Mouse (Mus musculus) cerebellum, adult 9-11 months (tissue): ENCODE data around the gene Rnf8.
A peak's percentile ranks its signal among the peaks of the same experiment; 100 is the strongest.

ENCODE experiments used
- DNase-seq: peaks from one replicate; pipeline ENCODE4 v3.0.0; 2022

Gene Rnf8

DNA sequence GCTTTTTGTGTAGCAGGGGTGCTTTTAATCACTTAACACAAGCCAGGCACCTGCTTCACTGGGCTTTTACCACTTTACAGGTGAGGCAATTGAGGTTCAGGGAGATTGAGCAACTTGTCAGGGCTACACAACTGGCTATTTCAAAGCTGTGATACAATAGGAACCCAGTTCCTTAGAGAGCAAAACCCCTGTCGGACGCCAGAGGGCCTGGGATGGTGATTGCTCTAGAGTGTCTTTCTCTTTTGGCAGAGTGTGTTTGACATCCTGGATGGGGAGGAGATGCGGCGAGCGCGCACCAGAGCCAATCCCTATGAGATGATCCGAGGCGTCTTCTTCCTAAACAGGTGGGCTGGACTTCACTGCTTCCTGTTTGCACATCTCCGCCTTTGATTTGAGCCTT is 67.1 kb downstream of the Rnf8 start:
- no peak for DNase-seq

DNA sequence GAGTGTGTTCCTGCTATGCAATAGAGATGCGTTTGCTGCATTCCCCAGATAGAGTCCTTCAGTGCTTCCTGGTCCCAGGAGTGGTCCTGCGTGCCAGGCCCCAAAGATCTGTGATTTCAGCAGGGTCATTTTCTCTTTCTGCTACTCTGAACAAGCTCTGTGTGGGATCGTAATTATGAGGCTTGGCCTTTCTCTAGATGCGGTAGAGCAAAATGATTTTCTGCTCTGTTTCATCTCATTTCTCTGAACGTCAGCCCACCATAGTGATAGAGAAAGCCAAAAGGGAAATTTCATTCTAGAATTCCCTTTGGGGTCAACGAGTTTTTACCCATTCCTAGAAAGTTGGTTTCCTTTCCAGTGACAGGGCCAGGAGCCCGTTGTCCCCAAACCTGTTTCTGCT is 67.7 kb downstream of the Rnf8 start:
- no peak for DNase-seq

DNA sequence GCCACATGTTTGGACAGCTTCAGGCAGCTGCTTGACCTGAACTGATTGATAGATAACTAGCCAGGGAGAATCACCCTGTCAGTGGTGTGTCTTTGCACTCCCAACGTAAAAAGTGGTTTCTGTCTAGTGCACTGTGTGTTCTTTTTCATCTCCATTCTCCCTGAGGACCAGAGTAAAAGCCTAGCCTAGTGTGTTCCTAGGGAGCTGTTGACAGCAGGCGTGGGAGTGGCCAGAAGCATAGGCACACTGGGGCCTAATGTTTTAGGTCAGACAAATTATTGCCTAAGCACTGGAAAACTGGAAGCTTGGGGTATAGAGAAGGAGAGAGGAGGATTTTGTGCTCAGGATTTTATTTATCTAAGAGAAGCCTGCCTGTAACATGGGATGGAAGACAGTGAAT is 68.5 kb downstream of the Rnf8 start:
- DNase-seq = no peak

DNA sequence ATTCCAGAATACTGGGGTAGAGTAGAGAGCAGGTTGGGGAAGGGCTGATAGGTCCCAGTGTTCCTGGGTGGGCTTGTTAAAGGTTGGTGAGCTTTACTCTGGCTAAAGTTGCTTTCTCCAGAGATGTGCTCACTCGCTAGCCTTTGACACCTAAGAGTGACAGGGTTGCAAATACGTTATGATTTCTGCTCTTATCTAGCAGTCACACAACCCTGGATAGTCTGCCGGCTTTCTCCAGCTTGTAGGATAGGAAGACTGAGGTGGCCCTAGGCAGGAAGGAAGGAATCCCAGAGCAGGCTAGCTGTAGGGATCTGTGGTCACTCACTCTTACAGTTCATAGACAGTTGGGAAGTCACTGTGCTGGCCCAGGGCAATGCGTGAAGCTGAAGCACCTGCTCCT is 69.7 kb downstream of the Rnf8 start:
- no peak for DNase-seq

DNA sequence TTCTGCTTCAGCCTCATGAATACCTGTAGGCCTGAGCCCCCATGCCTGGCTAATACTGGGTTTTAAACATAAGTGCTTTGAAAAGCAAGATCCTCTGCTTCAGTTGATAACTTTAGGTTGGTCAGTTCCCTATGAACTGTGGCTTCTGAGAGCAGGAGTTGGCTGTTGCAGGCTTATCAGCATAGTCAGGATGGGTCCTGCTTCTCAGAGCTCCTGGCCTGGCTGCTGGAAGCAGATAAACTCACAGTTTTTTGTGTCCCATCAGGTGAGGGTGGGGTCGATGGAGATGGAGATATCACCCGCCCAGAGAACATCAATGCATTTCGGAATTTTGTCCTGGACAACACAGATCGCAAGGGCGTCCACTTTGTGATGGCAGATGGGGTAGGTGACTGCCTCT is 72.2 kb downstream of the Rnf8 start:
- no peak for DNase-seq

DNA sequence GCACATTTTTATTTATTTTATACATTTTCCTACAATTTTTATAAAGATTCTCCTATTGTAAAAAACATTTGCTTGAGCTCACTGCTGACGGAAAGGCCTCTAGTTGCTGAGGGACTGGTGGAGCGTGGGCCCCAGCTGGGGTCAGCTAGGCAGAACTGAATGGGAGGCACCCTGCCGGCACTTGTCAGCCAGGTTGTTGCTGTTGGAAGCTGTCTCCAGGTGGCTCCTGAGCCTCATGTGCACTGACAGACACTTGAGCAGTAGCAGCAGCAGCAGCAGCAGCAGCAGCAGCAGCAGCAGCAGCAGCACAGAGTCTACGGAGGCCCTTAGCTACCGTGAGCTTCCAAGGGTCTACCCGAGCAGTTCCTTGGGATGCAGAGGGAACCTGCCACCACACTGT is 72.8 kb downstream of the Rnf8 start:
- no peak for DNase-seq

DNA sequence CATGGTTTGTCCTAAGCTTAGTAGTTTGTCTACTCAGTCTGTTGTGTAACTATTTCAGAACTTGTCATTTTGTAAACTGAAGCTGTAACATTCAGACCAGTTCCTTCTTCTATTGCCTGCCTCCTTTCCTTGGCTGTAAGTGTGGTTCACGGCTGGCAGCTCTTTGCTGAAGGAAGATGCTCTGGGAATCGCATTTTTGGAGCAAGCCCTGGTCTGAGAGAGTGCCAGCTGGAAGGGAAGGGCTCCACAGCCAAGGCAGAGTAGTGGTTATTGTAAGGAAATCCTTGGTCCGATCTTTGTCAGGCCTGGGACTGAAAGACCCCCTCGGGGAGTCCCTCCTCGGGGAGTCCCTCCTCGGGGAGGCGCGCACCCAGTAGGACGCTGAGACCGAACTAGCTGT is 74.0 kb downstream of the Rnf8 start:
- DNase-seq = peak; percentile 71

DNA sequence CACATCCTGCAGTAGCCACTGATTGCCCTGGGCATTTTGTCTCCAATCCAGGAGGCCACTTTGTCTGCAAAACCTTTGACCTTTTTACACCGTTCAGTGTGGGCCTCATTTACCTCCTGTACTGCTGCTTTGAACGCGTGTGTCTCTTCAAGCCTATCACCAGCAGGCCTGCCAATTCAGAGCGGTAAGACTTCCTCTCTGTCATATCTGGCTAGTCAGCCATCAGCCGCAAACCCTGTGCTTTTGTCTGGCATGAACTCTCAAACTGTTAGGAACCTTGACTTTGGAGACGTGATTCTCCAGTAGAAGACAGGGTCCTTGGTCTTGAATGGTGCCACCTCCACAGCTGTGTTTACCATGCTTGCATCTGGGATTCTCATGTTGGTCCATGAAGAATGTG is 75.7 kb downstream of the Rnf8 start:
- DNase-seq = no peak

DNA sequence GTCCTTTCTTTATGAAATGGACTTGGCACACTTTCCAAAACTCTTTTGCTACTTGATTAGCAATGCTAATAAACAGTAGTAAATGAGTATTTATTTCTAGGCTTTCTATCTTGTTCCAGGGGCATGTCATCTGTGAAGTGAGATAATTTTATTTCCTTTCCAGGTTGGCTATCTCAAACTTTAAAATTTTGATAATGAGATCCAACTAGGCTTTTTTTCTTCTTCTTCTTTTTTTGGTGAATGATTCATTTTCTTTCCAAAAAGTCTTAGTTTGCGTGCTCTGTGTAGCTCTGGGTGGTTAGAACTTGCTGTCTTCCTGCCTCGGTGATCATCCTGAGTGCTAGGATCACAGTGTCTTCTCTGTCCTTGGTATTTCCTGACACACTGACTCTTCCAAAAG is 78.2 kb downstream of the Rnf8 start:
- DNase-seq = no peak

DNA sequence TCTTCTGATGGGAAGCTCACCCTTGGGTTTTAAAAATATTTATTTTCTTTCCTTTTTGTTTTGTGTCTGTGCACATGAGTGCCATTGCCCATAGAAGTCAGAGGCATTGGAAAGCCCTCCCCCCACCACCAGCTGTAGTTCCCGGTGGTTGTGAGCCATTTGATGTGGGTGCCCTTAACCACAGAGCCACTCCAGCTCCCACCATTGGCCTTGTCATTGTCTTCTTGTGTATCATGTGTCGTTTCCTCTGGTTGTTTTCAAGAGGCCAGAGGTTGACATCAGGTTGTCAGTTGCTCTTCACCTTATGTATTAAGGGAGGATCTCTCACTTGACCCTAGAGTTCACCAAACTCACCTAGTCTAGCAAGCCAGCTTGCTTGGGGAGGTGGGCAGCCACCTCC is 79.0 kb downstream of the Rnf8 start:
- no peak for DNase-seq

DNA sequence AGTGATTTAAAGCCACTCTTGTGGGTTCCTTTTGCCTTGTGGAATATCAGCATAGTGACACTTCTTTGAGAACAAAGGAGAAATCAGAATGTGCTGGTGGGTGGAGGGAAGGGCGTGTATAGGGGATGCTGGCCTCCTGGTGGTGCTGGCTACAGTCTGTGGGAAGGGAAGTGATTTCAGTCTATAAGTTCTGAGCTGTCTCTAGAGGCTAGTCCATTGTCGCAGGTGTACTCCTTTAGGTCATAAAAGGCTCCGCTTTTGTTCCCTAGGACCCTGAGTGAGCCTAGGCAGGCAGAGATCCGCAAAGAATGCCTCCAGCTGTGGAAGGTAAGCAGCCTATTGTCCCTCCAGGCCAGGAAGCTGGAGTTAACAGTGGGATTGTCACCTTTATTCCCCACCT is 79.9 kb downstream of the Rnf8 start:
- no peak for DNase-seq
